In the genomic region with DNA sequence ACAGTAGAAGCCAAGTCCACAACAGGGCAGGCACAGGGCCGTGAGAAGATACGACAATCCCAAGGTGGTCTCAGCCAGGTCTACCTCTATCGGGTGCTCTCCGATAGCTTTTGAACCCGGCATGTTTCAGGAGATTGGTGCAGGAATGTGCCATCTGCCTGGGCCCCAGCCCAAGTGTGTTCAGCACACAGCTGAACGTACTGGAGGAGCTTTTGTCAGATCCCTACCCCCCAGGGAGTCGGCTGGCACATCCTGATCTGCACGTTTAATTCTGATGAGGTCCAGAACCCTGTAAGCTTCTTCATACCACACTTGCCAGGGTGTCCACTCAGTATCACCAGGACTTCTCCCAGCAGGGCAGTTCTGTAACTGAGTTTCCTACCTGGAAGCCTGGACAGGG, we compare ENCODE assay signal across 8 mouse cellular contexts.
A peak's percentile ranks its signal among the peaks of the same experiment; 100 is the strongest.
DNase-seq lines count a peak whose midpoint lies in the region; ATAC-seq lines count a peak whose summit lies in the region.

No protein-coding gene starts in this region.

- no peak overlapping the region for H3K4me2 ChIP-seq in forebrain, embryonic 14.5 days (ENCODE audit: low read length)

- H3K4me1 ChIP-seq in forebrain, embryonic 14.5 days (ENCODE audit: control insufficient read depth, insufficient read depth, low read length) = peaks cover 5% of the 10 kb centered on the region; the same call in 1 of the 2 replicates

- no peak overlapping the region for H3K4me3 ChIP-seq in forebrain, embryonic 14.5 days (ENCODE audit: low read depth, low read length)

- 56% methylated on average over 8 of the region's 8 CpGs for WGBS in forebrain, embryonic 14.5 days

- no peak overlapping the region for H3K27ac ChIP-seq in forebrain, embryonic 14.5 days (ENCODE audit: low read depth, low read length)

- no peaks in the 10 kb centered on the region for H3K36me3 ChIP-seq in forebrain, embryonic 14.5 days (ENCODE audit: control insufficient read depth, insufficient read depth, low read length)

- H3K9ac ChIP-seq in forebrain, embryonic 14.5 days (ENCODE audit: low read length) = no peak overlapping the region

- no peaks in the 10 kb centered on the region for H3K9me3 ChIP-seq in forebrain, embryonic 14.5 days (replicated peaks; ENCODE audit: control insufficient read depth, low read length)

- ATAC-seq in forebrain, embryonic 14.5 days = no peak

- DNase-seq in embryo, embryonic 10.5 days (ENCODE audit: low spot score) = peak; percentile 33
- no peak for DNase-seq in embryo, embryonic 10 days (ENCODE audit: low spot score)
- DNase-seq in Muller cell, postnatal 12 days (ENCODE audit: inconsistent ontology term) = peak; percentile 62
- peak; percentile 18 for DNase-seq in forebrain, embryonic 14.5 days (ENCODE audit: low spot score)
- DNase-seq in layer of hippocampus, postnatal 36 days = peak; percentile 38 to 42
- DNase-seq in urinary bladder, adult 18-20 months (ENCODE audit: low spot score in 2 of 2) = no peak
- no peak for DNase-seq in testis, postnatal 14 days (ENCODE audit: low spot score)
- no peak for DNase-seq in testis, postnatal 10 days (ENCODE audit: low spot score)

- no peaks in the 10 kb centered on the region for H3K27me3 ChIP-seq in forebrain, embryonic 14.5 days (replicated peaks; ENCODE audit: control insufficient read depth, insufficient read depth, low read length)

Comparison
In these comparisons a context has a peak if more than half of its experiments do, and no peak if none do; other contexts are left out.
1. DNase-seq: peak in embryo, embryonic 10.5 days (single experiment), Muller cell, postnatal 12 days (single experiment), forebrain, embryonic 14.5 days (single experiment) and layer of hippocampus, postnatal 36 days (2 of 2); none in embryo, embryonic 10 days (single experiment), urinary bladder, adult 18-20 months (0 of 2), testis, postnatal 14 days (single experiment) and testis, postnatal 10 days (single experiment).